Mouse (Mus musculus) liver, postnatal 0 days (tissue): ENCODE results near the gene Dclre1c. TPM values are rescaled to one million over a fixed set of nuclear protein-coding genes. Genes with fewer than 3 reads are reported as not detected.

Experiments used
- ATAC-seq: fragments of 200-750 bp; cut with Nextera tagmentation; 2 replicates; pipeline ENCODE4 v1.8.0; 2017; ENCODE audit warnings: mild to moderate bottlenecking, moderate library complexity
- DNase-seq: peaks from one replicate; pipeline ENCODE4 v3.0.0-alpha.2; 2016
- H3K27ac ChIP-seq: fragments of 300-500 bp; sonication (generic); 2 replicates; pipeline ENCODE4 v1.5.1; 2014; ENCODE audit warnings: antibody characterized with exemption, moderate library complexity, mild to moderate bottlenecking, low read depth
- H3K27me3 ChIP-seq: fragments of 300-500 bp; sonication (generic); 2 replicates; pipeline ENCODE4 v1.6.1; 2014; ENCODE audit warnings: low read length, control low read depth, mixed read lengths; ENCODE audit not compliant: insufficient read depth
- H3K36me3 ChIP-seq: fragments of 300-500 bp; sonication (generic); replicated peaks from 2 replicates; pipeline ENCODE4 v1.6.1; 2014; ENCODE audit warnings: mild to moderate bottlenecking, control low read depth, low read length, moderate library complexity, mixed read lengths; ENCODE audit not compliant: insufficient read depth
- H3K4me1 ChIP-seq: fragments of 300-500 bp; sonication (generic); 2 replicates; pipeline ENCODE4 v1.6.1; 2014; ENCODE audit warnings: antibody characterized with exemption, mild to moderate bottlenecking, control low read depth; ENCODE audit not compliant: insufficient read depth
- H3K4me2 ChIP-seq: fragments of 300-500 bp; sonication (generic); 2 replicates; pipeline ENCODE4 v1.6.1; 2014; ENCODE audit warnings: low read depth, mild to moderate bottlenecking, low read length, moderate library complexity, mixed read lengths
- H3K4me3 ChIP-seq: fragments of 300-500 bp; sonication (generic); 2 replicates; pipeline ENCODE4 v1.5.1; 2014; ENCODE audit warnings: low read depth, low read length
- H3K9ac ChIP-seq: fragments of 300-500 bp; sonication (generic); replicated peaks from 2 replicates; pipeline ENCODE4 v1.6.1; 2014; ENCODE audit warnings: mild to moderate bottlenecking, moderate library complexity
- H3K9me3 ChIP-seq: fragments of 300-500 bp; sonication (generic); 2 replicates; pipeline ENCODE4 v1.6.1; 2016; ENCODE audit warnings: mild to moderate bottlenecking, control low read depth, low read length, mixed read lengths
- CTCF ChIP-seq: sonication (generic); IDR thresholded peaks from 2 replicates; pipeline ENCODE4 v1.5.1; 2016; ENCODE audit warnings: antibody characterized with exemption, low read depth
- EP300 ChIP-seq: IDR thresholded peaks from 2 replicates; pipeline ENCODE4 v1.6.1; 2016; ENCODE audit warnings: antibody characterized with exemption, low read depth, mild to moderate bottlenecking
- WGBS: fragments of 180-500 bp; shearing (Covaris S2); extraction: QIAGEN DNeasy Blood & Tissue Kit; methylation state at CpG from one replicate; pipeline ENCODE4 v1.1.7; 2014; ENCODE audit not compliant: insufficient replicate concordance; 5-methylcytosine and 5-hydroxymethylcytosine counted together
- polyA plus RNA-seq: library from polyadenylated mRNA; unstranded; fragments of >200 nt; fragmentation: Nextera tagmentation; extraction: Ambion mirVana; gene quantifications from 2 replicates; pipeline ENCODE4 v1.2.1, GENCODE M21; 2015

Gene Dclre1c
- polyA plus RNA-seq, 1 experiment from 2014 or later: 3.0 TPM

DNA sequence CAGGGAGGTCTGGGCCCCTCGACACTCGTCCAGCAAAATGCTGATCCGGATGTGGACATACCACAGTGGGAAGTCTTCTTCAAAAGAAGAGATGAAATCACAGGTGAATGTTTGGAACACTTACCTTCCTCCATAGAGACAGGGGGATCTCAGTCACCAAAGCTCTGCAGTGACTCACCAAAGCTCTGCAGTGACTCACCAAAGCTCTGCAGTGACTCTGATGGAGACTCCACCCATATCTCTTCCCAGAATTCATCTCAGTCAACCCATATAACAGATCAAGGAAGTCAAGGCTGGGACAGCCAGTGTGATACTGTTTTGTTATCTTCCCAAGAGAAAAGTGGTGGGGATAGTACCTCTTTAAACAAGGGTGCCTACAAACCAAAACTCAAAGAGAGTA lies 29.2 kb downstream of the Dclre1c start:
- no peak for ATAC-seq
- Histone ChIP-seq H3K4me2 (no peak overlapping the region), H3K9ac (no peak overlapping the region), H3K27me3 (no peaks in the 10 kb centered on the region), H3K4me3 (no peak overlapping the region), H3K4me1 (no peaks in the 10 kb centered on the region), H3K27ac (no peak overlapping the region), H3K36me3 (peaks cover 44% of the 10 kb centered on the region), H3K9me3 (no peaks in the 10 kb centered on the region)
- 76% methylated on average over 3 of the region's 3 CpGs for WGBS
- no peak for DNase-seq
- TF ChIP-seq CTCF (no peak), EP300 (no peak)

DNA sequence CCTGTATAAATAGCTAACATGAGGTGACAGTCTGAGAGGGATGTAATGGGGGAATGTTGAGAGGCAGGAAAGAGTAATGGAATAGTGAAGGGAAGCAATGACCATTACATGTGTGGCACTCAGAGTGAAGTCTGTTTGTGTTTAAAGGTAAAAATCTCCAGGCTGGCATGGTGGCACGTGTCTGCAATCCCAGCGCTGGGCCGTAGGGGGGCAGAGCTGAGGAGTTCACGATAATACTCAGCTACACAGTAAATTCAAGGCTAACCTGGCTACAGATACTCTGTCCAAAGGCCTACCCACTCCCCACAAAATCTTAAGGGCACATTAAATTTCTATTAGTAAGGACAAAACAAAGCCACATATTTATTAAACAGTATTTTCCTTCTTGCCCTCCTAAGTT lies 32.7 kb downstream of the Dclre1c start:
- no peak for ATAC-seq
- H3K4me2 ChIP-seq: no peak overlapping the region
- H3K27me3 ChIP-seq: no peaks in the 10 kb centered on the region
- no peak overlapping the region for H3K27ac ChIP-seq
- no peak overlapping the region for H3K9ac ChIP-seq
- no peaks in the 10 kb centered on the region for H3K4me1 ChIP-seq
- TF ChIP-seq CTCF (peak; percentile 28; the same call in 1 of the 2 replicates), EP300 (no peak)
- DNase-seq: no peak
- WGBS: 88% methylated on average over 4 of the region's 4 CpGs
- peaks cover 48% of the 10 kb centered on the region for H3K36me3 ChIP-seq
- H3K9me3 ChIP-seq: no peaks in the 10 kb centered on the region
- H3K4me3 ChIP-seq: no peak overlapping the region

DNA sequence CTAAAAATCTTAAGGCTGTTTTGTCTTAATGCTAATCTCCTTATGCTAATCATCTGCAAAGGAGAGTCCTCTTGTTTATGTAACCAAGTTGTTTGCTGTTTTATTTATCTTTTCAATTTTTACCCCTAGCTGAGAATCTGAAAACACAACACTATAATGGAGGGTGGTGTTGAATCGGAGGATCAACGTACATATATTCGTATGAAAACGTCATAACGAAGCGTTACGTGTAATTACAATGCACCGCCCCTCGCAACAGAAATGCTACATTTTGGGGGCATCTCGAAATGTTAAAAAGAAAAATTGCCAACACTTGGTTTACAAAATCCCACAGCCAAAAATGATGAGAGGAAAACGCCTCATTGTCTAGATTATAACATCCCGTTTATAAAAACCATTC lies 50.0 kb downstream of the Dclre1c start:
- DNase-seq (no peak), ATAC-seq (no peak)
- no peaks in the 10 kb centered on the region for H3K36me3 ChIP-seq
- WGBS: under 1% methylated on average over 12 of the region's 12 CpGs
- peak overlapping the region; percentile 75; the same call in 1 of the 2 replicates for H3K27ac ChIP-seq
- TF ChIP-seq EP300 (no peak), CTCF (no peak)
- H3K4me1 ChIP-seq: peaks cover 15% of the 10 kb centered on the region
- H3K4me3 ChIP-seq: peak overlapping the region; percentile 71
- H3K9ac ChIP-seq: peak overlapping the region; percentile 70
- no peaks in the 10 kb centered on the region for H3K27me3 ChIP-seq
- no peaks in the 10 kb centered on the region for H3K9me3 ChIP-seq
- peak overlapping the region; percentile 96 for H3K4me2 ChIP-seq

DNA sequence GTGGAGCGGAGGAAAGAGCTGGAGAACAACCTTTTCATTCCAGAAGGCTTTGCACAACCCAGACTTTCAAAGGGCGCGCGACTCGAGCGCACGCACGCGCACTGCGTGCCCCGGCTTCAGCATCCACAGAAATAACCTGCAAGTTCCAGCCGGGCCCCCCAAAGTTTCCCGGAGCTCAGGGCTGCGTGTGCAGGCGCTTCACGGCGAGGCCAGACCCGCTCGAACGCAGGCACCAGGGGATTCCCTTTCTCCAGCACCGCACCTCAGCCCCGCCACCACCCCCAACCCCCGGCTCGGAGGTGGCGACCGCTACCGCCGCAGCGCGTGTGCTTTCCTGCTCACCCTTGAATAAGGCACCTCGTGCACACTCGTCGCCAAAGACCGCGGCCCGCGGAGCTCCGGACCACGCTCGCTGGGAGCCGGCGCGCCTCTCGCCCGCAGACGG lies 50.5 kb downstream of the Dclre1c start:
- no peak for TF ChIP-seq EP300
- TF ChIP-seq CTCF: no peak

DNA sequence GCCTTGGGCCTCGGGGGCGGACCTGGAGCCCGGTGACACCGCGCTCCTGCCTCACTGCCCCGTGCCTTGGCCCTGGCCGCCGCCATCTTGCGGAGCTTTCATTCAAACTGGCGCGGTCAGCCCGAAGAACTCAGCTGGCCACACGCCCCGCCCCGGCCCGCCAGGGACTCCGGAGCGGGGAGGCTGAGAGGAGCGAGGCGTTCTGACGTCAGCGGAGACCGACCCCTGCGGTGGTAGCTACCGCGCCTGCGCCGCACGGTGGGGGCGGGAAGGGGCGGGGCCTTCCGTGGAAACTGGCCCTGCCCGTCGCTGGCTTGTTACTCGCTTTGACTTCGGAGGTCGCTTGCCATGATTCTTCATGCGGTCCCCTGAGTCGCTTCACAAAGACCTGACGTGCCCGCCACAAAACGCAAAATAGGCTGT lies 50.9 kb downstream of the Dclre1c start, which contains the start of gene Suv39h2:
Gene Suv39h2 (minus strand): TSS at position 171 of the 423 bp plus-strand sequence.
- ATAC-seq: peak; percentile 98
- H3K27ac ChIP-seq: peak within 1 kb of the TSS; percentile 75

More for the DNA sequence above, 50.5 kb downstream of the Dclre1c start:
- H3K36me3 ChIP-seq: no peaks in the 10 kb centered on the region
- ATAC-seq: peak; percentile 60
- DNase-seq: peak; percentile 76
- peak overlapping the region; percentile 70 for H3K9ac ChIP-seq
- peak overlapping the region; percentile 96 for H3K4me2 ChIP-seq
- peaks cover 15% of the 10 kb centered on the region for H3K4me1 ChIP-seq
- no peaks in the 10 kb centered on the region for H3K9me3 ChIP-seq
- 0% methylated on average over 41 of the region's 46 CpGs for WGBS
- peak overlapping the region; percentile 71 for H3K4me3 ChIP-seq
- H3K27me3 ChIP-seq: no peaks in the 10 kb centered on the region
- H3K27ac ChIP-seq: peak overlapping the region; percentile 75

DNA sequence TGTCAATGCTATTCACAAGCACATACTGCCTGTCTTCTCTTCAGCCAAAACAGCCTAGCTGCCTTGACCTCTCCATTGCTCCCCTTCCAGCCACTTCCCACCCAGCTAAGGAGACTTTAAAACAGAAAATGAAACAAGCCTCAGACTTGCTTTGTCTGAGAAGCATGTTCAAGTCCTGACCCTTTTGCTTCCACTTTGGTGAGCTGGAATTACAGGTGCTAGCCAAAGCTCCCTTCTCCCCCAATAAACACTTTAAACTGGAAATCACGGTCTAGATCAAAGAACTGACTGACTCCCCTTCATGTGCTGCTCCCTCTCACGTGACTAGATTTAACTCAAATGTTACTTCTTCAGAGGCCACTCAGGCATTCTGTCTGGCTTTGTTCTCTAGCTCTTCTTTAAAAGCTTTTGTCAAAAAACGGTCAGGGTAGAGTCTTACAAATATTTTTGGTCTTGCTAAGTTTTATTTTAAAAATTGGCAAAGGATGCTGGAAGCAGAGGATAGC lies 51.9 kb downstream of the Dclre1c start:
- peak overlapping the region; percentile 70 for H3K27ac ChIP-seq
- TF ChIP-seq CTCF (no peak), EP300 (no peak)
- peaks cover 15% of the 10 kb centered on the region for H3K4me1 ChIP-seq
- H3K4me3 ChIP-seq: peak overlapping the region; percentile 71
- DNase-seq (no peak), ATAC-seq (no peak)
- no peaks in the 10 kb centered on the region for H3K27me3 ChIP-seq
- H3K36me3 ChIP-seq: no peaks in the 10 kb centered on the region
- peak overlapping the region; percentile 70 for H3K9ac ChIP-seq
- 68% methylated on average over 3 of the region's 3 CpGs for WGBS
- peak overlapping the region; percentile 96 for H3K4me2 ChIP-seq
- H3K9me3 ChIP-seq: no peaks in the 10 kb centered on the region

More for the DNA sequence above, 50.9 kb downstream of the Dclre1c start, which contains the start of gene Suv39h2:
- peak; percentile 98 for DNase-seq
- under 1% methylated on average over 42 of the region's 42 CpGs for WGBS
- Histone ChIP-seq H3K9ac (peak within 1 kb of the TSS; percentile 70), H3K36me3 (no peaks in the 10 kb centered on the region), H3K4me2 (peak within 1 kb of the TSS; percentile 96), H3K9me3 (no peaks in the 10 kb centered on the region), H3K27me3 (no peaks in the 10 kb centered on the region), H3K4me1 (peaks cover 15% of the 10 kb centered on the region), H3K4me3 (peak within 1 kb of the TSS; percentile 71)
- TF ChIP-seq EP300 (no peak), CTCF (no peak)
